Comparison of ENCODE assay signal across 8 mouse cellular contexts in genomic region chr13:29610051-29610931, GRCm38 (mm10).
DNase-seq lines count a peak whose midpoint lies in the region; TF ChIP-seq lines count a peak whose summit lies in the region.

No protein-coding gene starts in this region.

- peak; percentile 73 for DNase-seq in kidney, postnatal 10 days
- DNase-seq in kidney, postnatal 25 days: no peak
- peak; percentile 95 for DNase-seq in brain, embryonic 14.5 days (ENCODE audit: low read depth)
- DNase-seq in heart, postnatal 4 days: peak; percentile 57
- DNase-seq in natural killer cell, adult 2 months (ENCODE audit: low spot score in 2 of 2): peak; percentile 1 to 3
- no peak for DNase-seq in gastrocnemius, adult 2 months
- DNase-seq in right cerebral cortex, postnatal 36 days (ENCODE audit: low spot score in 2 of 2): no peak
- no peak for DNase-seq in adrenal gland, postnatal 4 days (ENCODE audit: low spot score in 2 of 2)

- H3K4me3 ChIP-seq in gastrocnemius, adult 2 months: no peak overlapping the region

- intact Hi-C loops in gastrocnemius, adult 2 months (cut with DNase I): no loop called here

- TF ChIP-seq CTCF in brain, embryonic 14.5 days (IDR thresholded peaks at IDR 0.05; ENCODE audit: borderline replicate concordance, extremely low read depth, insufficient read depth, insufficient read length): no peak
- TF ChIP-seq CTCF in gastrocnemius, adult 2 months (IDR thresholded peaks at IDR 0.05): no peak

- no peak overlapping the region for H3K27ac ChIP-seq in gastrocnemius, adult 2 months

- no peak for TF ChIP-seq POLR2A in brain, embryonic 14.5 days (IDR thresholded peaks at IDR 0.05; ENCODE audit: borderline replicate concordance, extremely low read depth, insufficient read depth, insufficient read length, poor library complexity, severe bottlenecking)

Comparison
In these comparisons a context has a peak if more than half of its experiments do, and no peak if none do; other contexts are left out.
1. DNase-seq: peak in kidney, postnatal 10 days (single experiment), brain, embryonic 14.5 days (single experiment), heart, postnatal 4 days (single experiment) and natural killer cell, adult 2 months (2 of 2); none in kidney, postnatal 25 days (0 of 2), gastrocnemius, adult 2 months (single experiment), right cerebral cortex, postnatal 36 days (0 of 2) and adrenal gland, postnatal 4 days (0 of 2).